Mouse (Mus musculus) hindbrain, embryonic 15.5 days (tissue): ENCODE results near the gene Amot. TPM values are rescaled to one million over a fixed set of nuclear protein-coding genes. Genes with fewer than 3 reads are reported as not detected.

Experiments used
- ATAC-seq: fragments of 200-750 bp; cut with Nextera tagmentation; 2 replicates; pipeline ENCODE4 v1.8.0; 2017; ENCODE audit warnings: low read depth, moderate number of reproducible peaks, moderate TSS enrichment; ENCODE audit not compliant: low FRiP score
- H3K27ac ChIP-seq: fragments of 300-500 bp; sonication (generic); replicated peaks from 2 replicates; pipeline ENCODE4 v1.5.1; 2015; ENCODE audit warnings: mild to moderate bottlenecking, inconsistent platforms
- H3K27me3 ChIP-seq: fragments of 300-500 bp; sonication (generic); 2 replicates; pipeline ENCODE4 v1.6.1; 2015; ENCODE audit warnings: control low read depth, inconsistent platforms
- H3K36me3 ChIP-seq: fragments of 300-500 bp; sonication (generic); 2 replicates; pipeline ENCODE4 v1.6.1; 2015; ENCODE audit warnings: control low read depth, inconsistent platforms
- H3K4me1 ChIP-seq: fragments of 300-500 bp; sonication (generic); replicated peaks from 2 replicates; pipeline ENCODE4 v1.6.1; 2015; ENCODE audit warnings: control low read depth, inconsistent platforms
- H3K4me2 ChIP-seq: fragments of 300-500 bp; sonication (generic); 2 replicates; pipeline ENCODE4 v1.6.1; 2015; ENCODE audit warnings: moderate library complexity, mild to moderate bottlenecking, inconsistent platforms
- H3K4me3 ChIP-seq: fragments of 300-500 bp; sonication (generic); 2 replicates; pipeline ENCODE4 v1.5.1; 2015; ENCODE audit warnings: mild to moderate bottlenecking, inconsistent platforms
- H3K9ac ChIP-seq: fragments of 300-500 bp; sonication (generic); 2 replicates; pipeline ENCODE4 v1.6.1; 2015; ENCODE audit warnings: inconsistent platforms
- H3K9me3 ChIP-seq: fragments of 300-500 bp; sonication (generic); 2 replicates; pipeline ENCODE4 v1.6.1; 2016; ENCODE audit warnings: control low read depth, inconsistent platforms
- WGBS: fragments of 180-500 bp; shearing (Covaris S2); methylation state at CpG from one replicate; pipeline ENCODE4 v1.1.7; 2015; 5-methylcytosine and 5-hydroxymethylcytosine counted together
- polyA plus RNA-seq: library from polyadenylated mRNA; unstranded; fragments of >200 nt; fragmentation: Nextera tagmentation; extraction: Ambion mirVana; gene quantifications from 2 replicates; pipeline ENCODE4 v1.2.1, GENCODE M21; 2015

The Amot gene
- polyA plus RNA-seq, 1 experiment from 2014 or later: 11.3 TPM

DNA sequence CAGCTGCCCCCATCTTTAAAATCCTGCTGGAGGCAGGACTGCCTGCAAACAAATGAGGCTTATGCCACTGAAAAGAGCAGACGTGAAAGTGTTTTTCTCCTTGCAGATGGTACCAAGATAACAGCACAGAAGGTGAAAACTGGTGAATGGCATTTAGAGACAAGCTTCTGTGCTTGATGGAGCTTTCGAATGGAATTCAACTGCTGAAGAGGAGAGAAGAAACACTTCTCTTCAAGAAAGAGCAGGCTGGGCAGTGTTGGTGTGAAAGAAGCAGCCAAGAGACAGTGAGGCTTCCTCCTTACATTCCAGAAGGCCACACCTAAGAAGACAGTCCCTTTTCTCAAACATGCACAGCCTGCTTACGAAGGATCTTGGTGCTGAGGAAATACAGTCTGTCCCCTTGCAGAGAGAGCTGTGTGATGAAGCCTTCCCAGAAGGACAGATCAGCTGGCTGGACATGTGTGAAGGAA, 27.2 kb downstream of the Amot start:
- Histone ChIP-seq H3K36me3 (no peaks in the 10 kb centered on the region), H3K27me3 (no peaks in the 10 kb centered on the region), H3K4me3 (no peak overlapping the region), H3K9me3 (no peaks in the 10 kb centered on the region), H3K4me1 (no peaks in the 10 kb centered on the region; the same call in 1 of the 2 replicates), H3K4me2 (no peak overlapping the region), H3K9ac (no peak overlapping the region), H3K27ac (no peak overlapping the region)
- WGBS: 72% methylated on average over 3 of the region's 3 CpGs
- ATAC-seq: no peak

DNA sequence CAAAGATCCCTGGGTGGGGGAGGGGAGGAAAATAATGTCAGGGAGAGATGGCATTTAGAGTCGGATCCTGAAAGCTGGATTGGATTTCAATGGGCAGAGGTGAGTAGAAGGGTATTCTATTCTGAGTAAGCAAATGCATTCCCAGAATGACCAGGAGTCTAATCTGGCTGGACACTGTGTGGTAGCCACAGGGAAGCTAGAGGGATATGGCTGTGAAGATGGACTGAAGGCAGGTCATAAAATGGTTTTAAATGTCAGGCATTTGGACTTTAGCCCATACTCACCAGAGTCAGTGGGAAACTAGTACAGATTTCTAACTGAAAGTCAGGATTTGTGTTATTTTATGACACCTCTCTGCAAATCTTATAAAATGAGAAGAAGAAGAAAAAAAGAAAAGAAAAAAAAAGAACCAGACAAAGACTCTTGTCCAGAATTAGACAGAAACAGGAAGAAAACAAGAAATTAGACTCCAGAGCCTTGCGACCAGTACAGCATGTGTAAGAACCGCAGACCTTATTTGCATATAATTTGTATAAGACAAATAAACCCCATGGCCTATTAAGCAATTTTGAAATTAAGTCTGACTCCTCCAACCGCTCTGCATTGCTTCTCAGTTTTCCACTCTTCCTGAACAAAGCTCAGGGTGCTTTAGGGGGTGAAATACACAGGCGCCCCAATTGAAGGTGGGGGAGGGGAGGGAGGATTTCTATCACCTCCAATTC, 27.8 kb downstream of the Amot start:
- H3K27ac ChIP-seq: no peak overlapping the region

DNA sequence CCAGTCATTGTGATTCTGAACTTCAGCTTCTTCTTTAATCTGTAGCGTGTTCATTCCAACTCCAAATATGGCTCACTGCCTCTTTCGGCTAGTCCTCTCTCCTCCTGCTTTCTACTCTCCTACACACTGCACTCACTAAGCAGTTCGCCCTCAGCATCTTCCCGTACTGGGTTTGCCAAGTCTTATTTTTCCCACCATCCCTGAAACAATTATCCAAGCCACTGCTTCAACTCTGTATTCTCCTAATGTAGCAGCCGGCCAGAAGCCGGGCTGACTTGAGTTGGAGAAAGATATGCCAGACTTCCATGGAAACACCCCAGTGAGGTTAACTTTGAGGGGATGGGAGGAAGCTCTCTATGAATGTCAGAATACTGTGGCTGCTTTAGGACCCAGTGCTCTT, 36.7 kb downstream of the Amot start:
- no peak overlapping the region for H3K4me3 ChIP-seq
- no peak overlapping the region for H3K9ac ChIP-seq
- ATAC-seq: peak; percentile 30; the same call in 1 of the 2 replicates
- H3K9me3 ChIP-seq: no peaks in the 10 kb centered on the region
- H3K27ac ChIP-seq: no peak overlapping the region
- no peaks in the 10 kb centered on the region for H3K27me3 ChIP-seq
- WGBS: 88% methylated on average over 6 of the region's 6 CpGs
- no peaks in the 10 kb centered on the region for H3K4me1 ChIP-seq
- H3K36me3 ChIP-seq: no peaks in the 10 kb centered on the region
- H3K4me2 ChIP-seq: no peak overlapping the region

More for the DNA sequence above, 27.8 kb downstream of the Amot start:
- Histone ChIP-seq H3K9me3 (no peaks in the 10 kb centered on the region), H3K4me1 (no peaks in the 10 kb centered on the region; the same call in 1 of the 2 replicates), H3K4me3 (no peak overlapping the region), H3K4me2 (no peak overlapping the region), H3K36me3 (no peaks in the 10 kb centered on the region), H3K9ac (no peak overlapping the region), H3K27me3 (no peaks in the 10 kb centered on the region)
- no peak for ATAC-seq
- WGBS: 56% methylated on average over 5 of the region's 5 CpGs

DNA sequence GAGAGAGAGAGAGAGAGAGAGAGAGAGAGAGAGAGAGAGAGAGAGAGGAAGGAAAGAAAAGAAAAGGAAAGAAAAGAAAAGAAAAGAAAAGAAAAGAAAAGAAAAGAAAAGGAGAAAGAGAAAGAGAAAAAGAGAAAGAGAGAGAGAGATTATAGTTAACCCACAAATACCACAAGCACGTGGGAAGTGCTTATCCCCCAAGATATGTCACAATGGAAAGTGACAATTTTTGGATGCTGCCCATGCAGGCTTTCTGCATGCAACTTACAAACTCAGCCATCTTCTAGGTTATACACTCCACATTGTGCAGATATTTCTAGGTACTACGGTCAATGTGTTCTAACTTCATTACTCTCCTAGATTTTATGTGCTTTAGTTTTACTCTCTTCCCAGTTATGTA, 41.5 kb downstream of the Amot start:
- Histone ChIP-seq H3K4me3 (no peak overlapping the region), H3K36me3 (no peaks in the 10 kb centered on the region), H3K27ac (no peak overlapping the region), H3K27me3 (no peaks in the 10 kb centered on the region), H3K9ac (no peak overlapping the region), H3K9me3 (no peaks in the 10 kb centered on the region), H3K4me1 (no peaks in the 10 kb centered on the region), H3K4me2 (no peak overlapping the region)
- ATAC-seq: no peak
- WGBS: 85% methylated on average over 2 of the region's 2 CpGs

DNA sequence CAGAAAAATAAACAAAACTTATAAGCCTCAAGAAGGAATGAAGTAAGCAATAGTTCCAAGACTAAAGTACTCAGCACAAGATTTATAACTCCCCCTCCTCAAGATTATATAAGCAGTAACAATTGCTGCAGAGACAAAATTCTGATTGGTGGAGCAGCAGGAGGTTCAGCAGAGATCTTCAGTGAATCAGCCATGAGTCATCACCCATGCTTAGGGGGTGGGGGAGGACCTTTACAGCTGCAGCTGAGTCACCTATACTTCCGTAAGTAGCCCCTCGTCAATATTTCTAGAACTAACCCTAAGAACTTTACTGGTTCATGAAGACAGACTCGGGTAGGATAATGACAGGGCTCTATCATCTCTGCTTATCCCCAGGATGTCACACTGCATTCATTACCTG, 43.6 kb downstream of the Amot start:
- no peaks in the 10 kb centered on the region for H3K36me3 ChIP-seq
- no peaks in the 10 kb centered on the region for H3K9me3 ChIP-seq
- H3K27ac ChIP-seq: no peak overlapping the region
- no peak overlapping the region for H3K4me3 ChIP-seq
- ATAC-seq: no peak
- H3K9ac ChIP-seq: no peak overlapping the region
- no peak overlapping the region for H3K4me2 ChIP-seq
- H3K4me1 ChIP-seq: no peaks in the 10 kb centered on the region
- WGBS: 95% methylated on average over 3 of the region's 3 CpGs
- no peaks in the 10 kb centered on the region for H3K27me3 ChIP-seq

DNA sequence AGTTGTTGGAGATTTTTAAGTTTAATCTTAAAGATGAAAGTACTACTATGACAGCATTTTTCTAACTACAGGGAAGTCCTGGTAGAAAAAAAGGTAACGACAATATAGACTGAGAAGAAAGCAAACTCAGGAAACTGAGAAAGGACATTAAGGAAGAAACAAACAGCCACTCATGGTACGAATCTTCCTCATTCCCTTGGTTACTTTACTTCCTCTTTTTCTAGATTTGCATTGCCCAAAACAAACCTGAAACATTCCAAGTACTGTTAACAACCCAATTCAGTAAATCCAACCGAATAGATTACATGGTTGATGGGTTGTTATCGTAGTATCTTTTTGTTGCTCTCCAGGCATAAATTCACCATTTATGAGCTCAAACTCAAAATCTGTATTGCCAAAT, 48.7 kb downstream of the Amot start:
- Histone ChIP-seq H3K9me3 (no peaks in the 10 kb centered on the region), H3K36me3 (no peaks in the 10 kb centered on the region), H3K4me2 (no peak overlapping the region), H3K27me3 (no peaks in the 10 kb centered on the region), H3K4me1 (no peaks in the 10 kb centered on the region), H3K4me3 (no peak overlapping the region), H3K9ac (no peak overlapping the region), H3K27ac (no peak overlapping the region)
- no peak for ATAC-seq
- 82% methylated on average over 4 of the region's 4 CpGs for WGBS

DNA sequence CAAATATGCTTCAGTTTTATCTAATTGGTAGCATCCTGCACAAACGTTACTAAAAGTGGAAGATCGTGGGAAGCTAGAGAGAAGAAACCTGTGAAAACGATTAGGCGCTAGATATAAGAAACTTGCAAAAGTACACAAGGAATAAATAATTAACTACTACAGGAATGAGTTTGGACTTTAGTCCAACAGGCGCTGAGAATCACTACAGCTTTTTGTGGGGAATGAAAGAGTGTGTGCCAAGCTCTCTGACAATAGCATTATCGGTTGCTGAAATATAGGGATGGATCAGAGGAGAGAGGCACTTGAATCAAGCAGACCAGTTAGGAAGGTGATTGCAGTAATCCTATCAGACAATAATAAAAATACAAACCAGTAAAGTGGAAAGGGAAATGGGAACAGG, 49.4 kb downstream of the Amot start:
- 88% methylated on average over 6 of the region's 6 CpGs for WGBS
- H3K4me2 ChIP-seq: no peak overlapping the region
- no peaks in the 10 kb centered on the region for H3K36me3 ChIP-seq
- H3K27ac ChIP-seq: no peak overlapping the region
- no peaks in the 10 kb centered on the region for H3K4me1 ChIP-seq
- no peak overlapping the region for H3K9ac ChIP-seq
- no peaks in the 10 kb centered on the region for H3K9me3 ChIP-seq
- no peak overlapping the region for H3K4me3 ChIP-seq
- H3K27me3 ChIP-seq: no peaks in the 10 kb centered on the region
- ATAC-seq: no peak

DNA sequence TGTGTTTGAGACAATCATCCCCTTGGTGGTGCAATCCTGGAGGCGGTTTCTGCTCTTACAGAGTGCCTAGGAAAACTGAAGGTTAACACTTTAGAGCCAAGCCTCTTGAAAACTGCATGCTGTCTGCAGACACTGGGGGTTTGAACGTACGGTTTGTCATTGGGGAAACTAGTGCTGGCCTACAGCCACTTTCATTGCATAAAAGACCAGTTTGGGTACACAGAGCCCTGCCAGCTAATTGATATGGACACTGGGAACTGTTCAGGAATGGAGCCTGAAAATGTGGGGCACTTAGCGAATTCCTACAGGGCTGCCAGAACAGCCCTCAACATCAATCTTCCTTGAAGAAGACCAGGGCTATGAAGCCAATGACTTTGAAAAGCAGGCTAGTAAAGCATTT, 50.2 kb downstream of the Amot start:
- WGBS: 73% methylated on average over 4 of the region's 4 CpGs
- H3K4me2 ChIP-seq: no peak overlapping the region
- no peak overlapping the region for H3K9ac ChIP-seq
- no peaks in the 10 kb centered on the region for H3K27me3 ChIP-seq
- H3K9me3 ChIP-seq: no peaks in the 10 kb centered on the region
- no peak overlapping the region for H3K4me3 ChIP-seq
- no peaks in the 10 kb centered on the region for H3K36me3 ChIP-seq
- H3K4me1 ChIP-seq: no peaks in the 10 kb centered on the region
- no peak overlapping the region for H3K27ac ChIP-seq
- peak; percentile 59; the same call in 1 of the 2 replicates for ATAC-seq

DNA sequence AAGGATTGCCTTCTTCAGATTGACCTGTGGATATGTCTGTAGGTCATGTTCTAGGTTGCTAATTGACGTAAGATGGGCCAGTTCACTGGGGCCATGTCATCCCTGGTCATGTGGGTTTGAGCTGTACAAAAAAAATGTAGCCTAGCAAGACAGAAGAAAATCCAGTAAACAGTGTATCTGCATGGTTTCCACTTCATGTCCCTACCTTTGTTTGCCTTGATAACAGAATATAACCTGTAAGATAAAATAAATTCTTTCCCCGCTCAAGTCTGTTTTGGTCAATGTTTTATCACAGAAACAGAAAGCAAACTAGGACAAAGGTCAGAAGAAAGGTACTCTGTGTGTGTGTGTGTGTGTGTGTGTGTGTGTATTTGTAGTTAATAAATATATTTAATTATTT, 63.5 kb downstream of the Amot start:
- Histone ChIP-seq H3K4me3 (no peak overlapping the region), H3K36me3 (no peaks in the 10 kb centered on the region), H3K9me3 (no peaks in the 10 kb centered on the region), H3K9ac (no peak overlapping the region), H3K27ac (no peak overlapping the region), H3K4me1 (no peaks in the 10 kb centered on the region), H3K27me3 (no peaks in the 10 kb centered on the region), H3K4me2 (no peak overlapping the region)
- no peak for ATAC-seq
- WGBS: 89% methylated on average over 2 of the region's 2 CpGs

DNA sequence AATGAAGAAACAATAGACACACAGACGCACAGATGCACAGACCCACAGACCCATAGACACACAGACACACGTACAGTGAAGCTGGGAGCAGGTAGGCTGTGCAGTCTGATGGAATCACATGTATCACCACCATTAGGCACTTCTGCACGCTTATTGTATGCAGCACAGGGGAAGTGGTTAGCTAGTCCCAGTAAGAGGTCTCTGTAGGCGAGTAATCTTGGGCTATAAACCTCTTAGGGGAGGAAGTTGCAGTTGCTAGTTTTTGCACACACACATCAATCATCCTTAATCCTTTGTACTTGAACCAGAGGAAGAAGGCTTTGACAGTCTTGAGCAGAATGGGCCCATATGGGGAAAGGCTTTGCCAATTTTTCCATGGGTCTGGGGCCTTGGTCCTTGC, 71.3 kb downstream of the Amot start:
- Histone ChIP-seq H3K4me1 (no peaks in the 10 kb centered on the region), H3K4me2 (no peak overlapping the region), H3K27me3 (no peaks in the 10 kb centered on the region), H3K4me3 (no peak overlapping the region), H3K27ac (no peak overlapping the region), H3K36me3 (no peaks in the 10 kb centered on the region), H3K9me3 (no peaks in the 10 kb centered on the region), H3K9ac (no peak overlapping the region)
- ATAC-seq: no peak
- WGBS: 69% methylated on average over 4 of the region's 4 CpGs

DNA sequence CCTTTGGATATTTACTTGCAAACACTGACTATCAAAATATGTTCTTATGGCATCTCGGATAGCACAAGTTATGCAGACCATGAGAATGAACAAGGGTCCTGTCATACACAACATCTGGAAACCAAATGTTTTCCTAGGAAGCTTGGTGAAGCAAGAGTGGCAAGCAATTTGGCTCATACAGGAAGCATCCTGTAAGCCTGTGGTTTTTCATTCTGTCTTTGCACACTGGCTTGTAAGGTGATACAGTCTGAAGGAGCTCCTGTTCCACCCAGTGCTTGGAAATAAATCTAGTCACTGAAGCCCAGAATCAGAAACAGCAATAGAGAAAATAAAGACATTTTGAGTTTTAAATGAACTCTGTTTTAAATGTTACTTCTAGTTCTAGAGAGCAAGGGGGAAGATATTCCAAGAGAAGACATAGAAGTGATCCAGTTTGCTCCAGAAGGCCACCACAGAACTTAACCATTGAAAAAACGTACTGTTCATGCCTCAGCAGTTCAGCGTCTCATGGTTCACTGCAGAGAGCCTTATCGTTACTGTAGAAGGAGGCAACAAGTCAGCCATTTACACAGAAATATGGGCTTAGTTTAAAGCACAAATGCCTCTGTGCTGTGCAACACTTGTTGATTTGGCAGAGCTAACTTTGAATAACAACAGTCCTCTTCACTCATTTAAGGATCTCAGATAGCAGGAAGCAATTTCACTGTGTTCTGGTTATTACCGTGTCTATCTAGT, 74.0 kb downstream of the Amot start:
- Histone ChIP-seq H3K27ac (no peak overlapping the region), H3K27me3 (no peaks in the 10 kb centered on the region)
- 84% methylated on average over 5 of the region's 5 CpGs for WGBS

DNA sequence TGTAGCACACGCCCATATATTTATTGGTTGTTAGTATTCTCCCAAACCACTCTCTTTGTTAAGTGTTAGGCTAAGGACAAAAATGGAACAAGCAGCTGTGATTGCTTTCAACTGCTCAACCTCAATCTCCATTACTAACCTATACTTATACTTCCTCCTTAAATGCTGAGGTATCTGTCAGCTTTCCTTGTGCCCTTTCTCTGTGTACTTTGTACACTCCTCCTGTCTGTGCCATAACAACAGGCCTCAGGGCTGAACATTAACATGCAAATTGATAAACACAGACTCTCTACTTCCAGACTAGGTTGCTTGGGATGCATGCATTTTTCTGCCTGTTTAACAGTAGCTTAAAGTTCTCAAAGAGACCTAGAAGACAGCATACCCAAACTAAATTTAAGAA, 76.2 kb downstream of the Amot start:
- Histone ChIP-seq H3K9me3 (no peaks in the 10 kb centered on the region), H3K36me3 (no peaks in the 10 kb centered on the region), H3K4me1 (no peaks in the 10 kb centered on the region), H3K27ac (no peak overlapping the region), H3K9ac (no peak overlapping the region), H3K4me3 (no peak overlapping the region), H3K27me3 (no peaks in the 10 kb centered on the region), H3K4me2 (no peak overlapping the region)
- no peak for ATAC-seq
- 81% methylated on average over 1 of the region's 1 CpGs for WGBS

More for the DNA sequence above, 74.0 kb downstream of the Amot start:
- Histone ChIP-seq H3K36me3 (no peaks in the 10 kb centered on the region), H3K4me1 (no peaks in the 10 kb centered on the region), H3K9me3 (no peaks in the 10 kb centered on the region), H3K4me2 (no peak overlapping the region), H3K4me3 (no peak overlapping the region), H3K9ac (no peak overlapping the region)
- ATAC-seq: no peak
